Mouse (Mus musculus) embryo, embryonic 9.5 days (tissue): ENCODE results near the gene Zfp994.
"Not testable (repeated sequence)": the region's sequence is repeated elsewhere in the genome, so short reads cannot be mapped to it uniquely, and the experiment has no call there.

Experiments used
- DNase-seq: peaks from one replicate; pipeline ENCODE4 v3.0.0-alpha.2; 2017; ENCODE audit errors: extremely low spot score

Zfp994 gene

DNA sequence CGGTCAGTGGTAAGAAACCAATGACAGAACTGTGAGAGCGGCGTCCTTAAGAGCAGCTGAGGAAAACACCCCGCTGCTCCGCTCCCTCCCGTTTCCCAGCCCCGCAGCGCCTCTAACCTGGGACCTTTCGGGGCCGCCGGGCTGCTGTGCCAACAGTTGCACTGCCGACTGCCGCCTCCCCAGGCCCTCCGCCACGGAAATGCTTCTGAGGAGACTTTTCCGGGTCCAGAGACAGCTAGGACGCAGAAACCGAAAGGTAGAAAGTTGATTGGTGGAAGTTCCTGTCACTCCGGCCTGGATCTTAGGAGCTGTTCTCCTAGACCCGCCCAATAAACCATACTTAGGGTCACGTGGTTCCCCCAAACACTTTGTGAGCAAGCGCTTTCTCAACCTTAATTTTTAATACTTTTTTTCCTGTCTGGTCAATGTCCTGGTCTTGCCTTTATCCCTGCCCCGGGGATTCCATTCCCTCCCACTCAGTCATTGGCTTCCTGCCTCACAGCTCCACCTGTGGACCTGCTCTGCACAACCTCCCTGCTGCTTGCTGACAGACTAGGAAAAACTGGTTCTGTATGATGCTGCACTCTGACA lies at the start of gene Zfp994:
Gene Zfp994, minus strand, starts transcription at position 195 of the 591 bp plus-strand sequence.
- peak; percentile 86 for DNase-seq

DNA sequence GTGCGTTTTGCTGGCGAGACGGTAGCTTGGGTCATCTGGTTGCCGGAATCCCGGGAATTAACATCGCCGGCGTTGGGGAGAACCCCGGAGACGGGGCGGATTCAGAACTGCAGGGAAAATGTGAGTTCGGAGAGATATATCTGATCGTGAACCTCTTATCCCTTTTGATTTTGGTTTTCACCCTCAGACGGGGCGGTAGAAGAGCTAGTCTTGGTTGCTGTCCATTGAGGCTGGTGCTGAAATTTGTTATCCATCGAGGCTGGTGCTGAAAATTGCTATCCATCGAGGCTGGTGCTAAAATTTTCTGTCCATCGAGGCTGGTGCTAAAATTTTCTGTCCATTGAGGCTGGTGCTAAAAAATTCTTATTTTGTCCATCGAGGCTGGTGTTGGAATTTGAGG lies 5.3 kb upstream of the Zfp994 start:
- DNase-seq, result not testable (repeated sequence)

DNA sequence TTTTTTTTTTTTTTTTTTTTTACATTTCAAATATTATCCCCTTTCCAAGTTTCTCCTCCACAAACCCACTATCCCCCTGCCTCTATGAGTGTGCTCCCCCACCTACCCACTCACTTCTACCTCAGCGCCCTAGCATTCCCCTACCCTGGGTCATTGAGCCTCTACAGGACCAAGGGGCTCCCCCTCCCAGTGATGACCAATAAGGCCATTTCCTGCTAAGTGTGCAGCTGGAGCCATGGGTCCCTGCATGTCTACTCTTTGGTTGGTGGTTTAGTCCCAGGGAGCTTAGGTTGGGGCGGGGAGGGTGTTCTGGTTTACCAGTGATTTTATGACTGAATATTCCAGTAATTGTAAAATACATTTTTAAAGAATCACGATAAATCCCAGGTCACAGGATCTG lies 401 bp downstream of the Zfp994 start:
- DNase-seq, result not testable (repeated sequence)

DNA sequence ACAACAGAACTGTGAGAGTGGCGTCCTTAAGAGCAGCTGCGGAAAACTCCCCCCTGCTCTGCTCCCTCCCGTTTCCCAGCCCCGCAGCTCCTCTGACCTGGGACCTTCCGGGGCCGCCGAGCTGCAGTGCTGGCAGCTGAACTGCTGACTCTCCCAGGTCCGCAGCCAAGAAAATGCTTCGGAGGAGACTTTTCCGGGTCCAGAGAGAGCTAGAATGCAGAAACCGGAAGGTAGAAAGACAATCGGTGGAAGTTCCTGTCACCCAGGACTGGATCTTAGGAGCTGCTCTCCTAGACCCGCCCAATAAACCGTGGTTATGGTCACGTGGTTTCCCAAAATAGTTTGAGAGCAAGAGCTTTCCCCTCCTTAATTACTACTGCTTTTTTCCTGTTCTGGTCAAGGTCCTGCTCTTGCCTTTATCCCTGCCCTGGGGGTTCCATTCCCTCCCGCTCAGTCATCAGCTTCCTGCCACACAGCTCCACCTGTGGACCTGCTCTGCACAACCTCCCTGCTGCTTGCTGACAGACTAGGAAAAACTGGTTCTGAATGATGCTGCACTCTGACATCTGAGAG lies 59.6 kb downstream of the Zfp994 start, which contains the start of gene Zfp947:
Gene Zfp947, minus strand, starts transcription at position 469 of the 573 bp plus-strand sequence.
- DNase-seq, result peak; percentile 60

DNA sequence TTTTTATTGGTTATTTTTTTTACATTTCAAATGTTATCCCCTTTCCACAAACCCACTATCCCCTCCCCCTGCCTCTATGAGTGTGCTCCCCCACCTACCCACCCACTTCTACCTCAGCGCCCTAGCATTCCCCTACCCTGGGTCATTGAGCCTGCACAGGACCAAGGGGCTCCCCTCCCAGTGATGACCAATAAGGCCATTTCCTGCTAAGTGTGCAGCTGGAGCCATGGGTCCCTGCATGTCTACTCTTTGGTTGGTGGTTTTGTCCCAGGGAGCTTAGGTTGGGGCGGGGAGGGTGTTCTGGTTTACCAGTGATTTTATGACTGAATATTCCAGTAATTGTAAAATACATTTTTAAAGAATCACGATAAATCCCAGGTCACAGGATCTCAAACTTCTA lies 60.1 kb downstream of the Zfp994 start:
- DNase-seq, result not testable (repeated sequence)

DNA sequence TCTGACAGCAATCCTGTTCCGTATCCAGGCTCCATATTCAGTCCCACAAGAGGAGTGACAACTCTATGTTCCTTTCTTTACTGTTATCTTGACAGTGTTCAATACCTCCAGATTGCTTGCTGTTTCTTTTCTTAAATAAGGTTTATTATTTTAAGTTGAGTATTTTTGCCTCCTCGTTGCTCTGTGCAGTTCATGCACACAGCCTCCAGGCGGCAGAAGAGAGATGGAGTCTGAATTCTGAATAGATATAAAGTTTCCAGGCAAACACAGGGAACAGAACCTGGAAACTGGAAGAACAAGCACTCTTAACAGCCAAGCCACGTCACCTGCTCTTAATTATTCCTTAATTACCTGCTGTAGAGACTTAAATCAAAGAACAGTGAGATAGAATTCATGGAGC lies 71.5 kb downstream of the Zfp994 start:
- not testable (repeated sequence) for DNase-seq
